Mouse (Mus musculus): ENCODE results near the gene Oasl2.

- TF ChIP-seq POLR2A (IDR thresholded peaks at IDR 0.05; ENCODE audit: borderline replicate concordance, low read depth, low read length), result no peak
- no peak for TF ChIP-seq CTCF (IDR thresholded peaks at IDR 0.05; ENCODE audit: low read depth, low read length)
These were observed 36.5 kb downstream of the Oasl2 start for GRCm38 (mm10) chr5:114933206-114933605.

Data from bone marrow macrophage, adult 2 months (primary cell).